Mouse (Mus musculus) heart, postnatal 0 days (tissue): ENCODE measurements around the gene 2610001J05Rik.

ENCODE experiments used
- CTCF ChIP-seq: IDR thresholded peaks from 2 replicates; pipeline ENCODE4 v1.5.1; 2016; ENCODE audit warnings: antibody characterized with exemption, control low read depth, low read depth
- EP300 ChIP-seq: IDR thresholded peaks from 2 replicates; pipeline ENCODE4 v1.6.1; 2016; ENCODE audit warnings: antibody characterized with exemption, low read depth

DNA sequence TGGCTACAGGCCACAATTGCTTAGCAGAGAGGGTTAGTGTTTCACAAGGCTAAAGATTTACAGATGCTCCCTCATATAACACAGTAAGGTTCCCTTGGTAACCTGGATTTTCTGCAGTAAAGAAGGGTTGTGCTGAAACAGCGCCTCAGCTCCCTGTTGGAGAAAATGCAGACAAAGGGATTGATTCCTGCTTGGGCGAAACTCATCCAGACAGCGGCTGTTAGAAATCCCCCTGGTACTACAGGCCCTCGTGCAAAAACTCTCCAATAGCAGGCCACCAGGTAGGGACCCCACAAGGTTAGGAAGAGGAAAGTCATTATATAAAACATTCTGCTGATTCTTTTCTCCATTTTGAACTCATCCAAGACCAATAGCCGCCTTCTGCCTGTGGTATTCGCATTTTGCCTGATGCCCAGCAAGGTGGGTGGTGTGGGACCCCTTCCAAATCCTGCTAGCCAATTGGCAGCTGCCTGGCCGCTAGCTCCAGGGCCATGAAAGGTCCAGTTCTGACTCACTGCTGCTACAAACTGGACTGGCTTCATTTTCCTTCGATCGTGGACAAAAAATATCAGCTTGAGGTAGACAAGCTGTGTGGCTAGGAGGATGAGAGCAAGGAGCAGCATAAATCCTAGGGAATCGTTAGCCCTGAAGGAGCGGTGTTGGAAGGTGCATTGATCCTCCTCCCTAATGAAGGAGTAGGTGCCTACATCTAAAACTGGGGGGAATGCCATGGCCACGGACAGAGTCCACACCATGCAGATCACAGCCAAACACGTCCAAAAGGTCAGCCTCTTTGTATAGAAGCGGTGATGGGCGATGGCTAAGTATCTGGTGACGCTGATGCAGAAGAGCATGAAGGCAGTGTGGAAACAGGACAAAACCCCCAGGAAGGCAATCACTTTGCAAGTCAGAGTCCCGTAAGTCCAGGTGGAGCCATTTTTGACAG lies 35.3 kb downstream of the 2610001J05Rik start:
- TF ChIP-seq CTCF (no peak), EP300 (no peak)
